Mouse (Mus musculus): ENCODE measurements around the gene 5330417C22Rik. TPM values are rescaled to one million over a fixed set of nuclear protein-coding genes. Genes with fewer than 3 reads are reported as not detected.

5330417C22Rik gene
- total RNA-seq, 4 experiments from 2014 or later, result 0.16 to 0.20 TPM; not detected in 2

GRCm38 (mm10) chr3:108466425-108466824 lies 69.9 kb downstream of the 5330417C22Rik start:
- DNase-seq (ENCODE audit: low spot score), result no peak

GRCm38 (mm10) chr3:108458866-108459265 lies 77.5 kb downstream of the 5330417C22Rik start:
- DNase-seq (ENCODE audit: low spot score), result no peak

GRCm38 (mm10) chr3:108458380-108458779 lies 78.0 kb downstream of the 5330417C22Rik start:
- DNase-seq (ENCODE audit: low spot score), result no peak

- DNase-seq (ENCODE audit: low spot score), result no peak
These were observed 82.2 kb downstream of the 5330417C22Rik start for GRCm38 (mm10) chr3:108454172-108454571.

- DNase-seq (ENCODE audit: low spot score), result no peak
These were observed 84.4 kb downstream of the 5330417C22Rik start for GRCm38 (mm10) chr3:108451969-108452368.

- no peak for DNase-seq (ENCODE audit: low spot score)
These were observed 91.0 kb downstream of the 5330417C22Rik start for GRCm38 (mm10) chr3:108445366-108445705.

- DNase-seq (ENCODE audit: low spot score), result peak; percentile 89
These were observed 91.5 kb downstream of the 5330417C22Rik start, which contains the start of gene Sars for GRCm38 (mm10) chr3:108444698-108445365. Sars (minus strand) TSS chr3:108445209.

- peak; percentile 28 for DNase-seq (ENCODE audit: low spot score)
These were observed 92.3 kb downstream of the 5330417C22Rik start for GRCm38 (mm10) chr3:108444029-108444428.

GRCm38 (mm10) chr3:108436380-108436714 lies 100.0 kb downstream of the 5330417C22Rik start:
- DNase-seq (ENCODE audit: low spot score), result no peak

- peak; percentile 44 for DNase-seq (ENCODE audit: low spot score)
These were observed 100.5 kb downstream of the 5330417C22Rik start for GRCm38 (mm10) chr3:108435701-108436379.

GRCm38 (mm10) chr3:108433881-108434495 lies 102.3 kb downstream of the 5330417C22Rik start:
- DNase-seq (ENCODE audit: low spot score), result no peak

GRCm38 (mm10) chr3:108433188-108433880 lies 103.0 kb downstream of the 5330417C22Rik start:
- DNase-seq (ENCODE audit: low spot score), result no peak

- no peak for DNase-seq (ENCODE audit: low spot score)
These were observed 103.7 kb downstream of the 5330417C22Rik start for GRCm38 (mm10) chr3:108432542-108433187.

- DNase-seq (ENCODE audit: low spot score), result no peak
These were observed 110.7 kb downstream of the 5330417C22Rik start for GRCm38 (mm10) chr3:108425624-108426018.

GRCm38 (mm10) chr3:108424944-108425623 lies 111.3 kb downstream of the 5330417C22Rik start:
- DNase-seq (ENCODE audit: low spot score), result no peak

GRCm38 (mm10) chr3:108423844-108424801 lies 112.2 kb downstream of the 5330417C22Rik start:
- DNase-seq (ENCODE audit: low spot score), result peak; percentile 26

- DNase-seq (ENCODE audit: low spot score), result no peak
These were observed 113.3 kb downstream of the 5330417C22Rik start for GRCm38 (mm10) chr3:108423006-108423405.

GRCm38 (mm10) chr3:108415831-108416223 lies 120.5 kb downstream of the 5330417C22Rik start:
- peak; percentile 23 for DNase-seq (ENCODE audit: low spot score)

GRCm38 (mm10) chr3:108414857-108415830 lies 121.2 kb downstream of the 5330417C22Rik start, which contains the start of gene Celsr2:
Celsr2 (minus strand) TSS chr3:108415552.
- DNase-seq (ENCODE audit: low spot score), result no peak

Measured in heart, adult 8-10 months (tissue).